Mouse (Mus musculus) limb, embryonic 15.5 days (tissue): ENCODE data around the gene Tmem41b. TPM values are rescaled to one million over a fixed set of nuclear protein-coding genes. Genes with fewer than 3 reads are reported as not detected.

Experiments
- ATAC-seq: fragments of 200-750 bp; cut with Nextera tagmentation; 2 replicates; pipeline ENCODE4 v1.8.0; 2017; ENCODE audit warnings: low read depth, moderate TSS enrichment; ENCODE audit not compliant: insufficient number of reproducible peaks, low FRiP score, low TSS enrichment
- H3K27ac ChIP-seq: fragments of 300-500 bp; sonication (generic); 2 replicates; pipeline ENCODE4 v1.5.1; 2015; ENCODE audit warnings: moderate library complexity, mild to moderate bottlenecking, inconsistent platforms
- H3K27me3 ChIP-seq: fragments of 300-500 bp; sonication (generic); 2 replicates; pipeline ENCODE4 v1.6.1; 2015; ENCODE audit warnings: inconsistent platforms
- H3K36me3 ChIP-seq: fragments of 300-500 bp; sonication (generic); 2 replicates; pipeline ENCODE4 v1.6.1; 2015; ENCODE audit warnings: inconsistent platforms
- H3K4me1 ChIP-seq: fragments of 300-500 bp; sonication (generic); 2 replicates; pipeline ENCODE4 v1.6.1; 2015; ENCODE audit warnings: inconsistent platforms
- H3K4me2 ChIP-seq: fragments of 300-500 bp; sonication (generic); 2 replicates; pipeline ENCODE4 v1.6.1; 2015; ENCODE audit warnings: mild to moderate bottlenecking, inconsistent platforms
- H3K4me3 ChIP-seq: fragments of 300-500 bp; sonication (generic); 2 replicates; pipeline ENCODE4 v1.5.1; 2015; ENCODE audit warnings: mild to moderate bottlenecking, inconsistent platforms
- H3K9ac ChIP-seq: fragments of 300-500 bp; sonication (generic); 2 replicates; pipeline ENCODE4 v1.6.1; 2015; ENCODE audit warnings: inconsistent platforms
- H3K9me3 ChIP-seq: fragments of 300-500 bp; sonication (generic); 2 replicates; pipeline ENCODE4 v1.6.1; 2016; ENCODE audit warnings: inconsistent platforms
- WGBS: fragments of 180-500 bp; shearing (Covaris S2); methylation state at CpG from one replicate; pipeline ENCODE4 v1.1.7; 2015; 5-methylcytosine and 5-hydroxymethylcytosine counted together
- polyA plus RNA-seq: library from polyadenylated mRNA; unstranded; fragments of >200 nt; fragmentation: Nextera tagmentation; extraction: Ambion mirVana; gene quantifications from 2 replicates; pipeline ENCODE4 v1.2.1, GENCODE M21; 2015

Gene Tmem41b
- polyA plus RNA-seq, 1 experiment from 2014 or later, result 71.6 TPM

- Histone ChIP-seq H3K9me3 (no peaks in the 10 kb centered on the region), H3K36me3 (no peaks in the 10 kb centered on the region), H3K4me1 (peaks cover 39% of the 10 kb centered on the region), H3K9ac (peak overlapping the region; percentile 92), H3K4me3 (peak overlapping the region; percentile 79), H3K4me2 (peak overlapping the region; percentile 72), H3K27me3 (no peaks in the 10 kb centered on the region), H3K27ac (peak overlapping the region; percentile 91)
- no peak for ATAC-seq
- 6% methylated on average over 18 of the region's 18 CpGs for WGBS
Measured at GRCm38 (mm10) chr7:109958843-109959715, 27.6 kb downstream of the Tmem41b start.

GRCm38 (mm10) chr7:109957996-109958789 lies 28.5 kb downstream of the Tmem41b start:
- peak overlapping the region; percentile 72 for H3K4me2 ChIP-seq
- no peaks in the 10 kb centered on the region for H3K9me3 ChIP-seq
- peaks cover 38% of the 10 kb centered on the region for H3K4me1 ChIP-seq
- WGBS, result 75% methylated on average over 8 of the region's 8 CpGs
- H3K9ac ChIP-seq, result no peak overlapping the region
- no peaks in the 10 kb centered on the region for H3K27me3 ChIP-seq
- no peak for ATAC-seq
- peak overlapping the region; percentile 79 for H3K4me3 ChIP-seq
- no peaks in the 10 kb centered on the region for H3K36me3 ChIP-seq
- H3K27ac ChIP-seq, result 0 out of 2 replicates have a peak overlapping the region, but pooled peaks have one; percentile 4

GRCm38 (mm10) chr7:109954622-109955401 lies 31.9 kb downstream of the Tmem41b start:
- H3K27ac ChIP-seq, result no peak overlapping the region
- no peak overlapping the region for H3K9ac ChIP-seq
- no peak for ATAC-seq
- no peaks in the 10 kb centered on the region for H3K36me3 ChIP-seq
- no peaks in the 10 kb centered on the region for H3K27me3 ChIP-seq
- H3K9me3 ChIP-seq, result no peaks in the 10 kb centered on the region
- H3K4me1 ChIP-seq, result peaks cover 20% of the 10 kb centered on the region
- no peak overlapping the region for H3K4me2 ChIP-seq
- no peak overlapping the region for H3K4me3 ChIP-seq
- 62% methylated on average over 6 of the region's 6 CpGs for WGBS

- Histone ChIP-seq H3K9me3 (no peaks in the 10 kb centered on the region), H3K4me2 (no peak overlapping the region), H3K36me3 (no peaks in the 10 kb centered on the region), H3K4me3 (no peak overlapping the region), H3K9ac (no peak overlapping the region), H3K27ac (no peak overlapping the region), H3K4me1 (peaks cover 11% of the 10 kb centered on the region), H3K27me3 (no peaks in the 10 kb centered on the region)
- no peak for ATAC-seq
- 71% methylated on average over 4 of the region's 4 CpGs for WGBS
Measured at GRCm38 (mm10) chr7:109951297-109951696, 35.4 kb downstream of the Tmem41b start.

GRCm38 (mm10) chr7:109944421-109945034 lies 42.2 kb downstream of the Tmem41b start:
- Histone ChIP-seq H3K9ac (no peak overlapping the region), H3K4me3 (no peak overlapping the region), H3K9me3 (no peaks in the 10 kb centered on the region), H3K27ac (no peak overlapping the region), H3K36me3 (no peaks in the 10 kb centered on the region), H3K27me3 (no peaks in the 10 kb centered on the region), H3K4me2 (no peak overlapping the region), H3K4me1 (peaks cover 8% of the 10 kb centered on the region)
- WGBS, result 60% methylated on average over 6 of the region's 6 CpGs
- ATAC-seq, result no peak

DNA sequence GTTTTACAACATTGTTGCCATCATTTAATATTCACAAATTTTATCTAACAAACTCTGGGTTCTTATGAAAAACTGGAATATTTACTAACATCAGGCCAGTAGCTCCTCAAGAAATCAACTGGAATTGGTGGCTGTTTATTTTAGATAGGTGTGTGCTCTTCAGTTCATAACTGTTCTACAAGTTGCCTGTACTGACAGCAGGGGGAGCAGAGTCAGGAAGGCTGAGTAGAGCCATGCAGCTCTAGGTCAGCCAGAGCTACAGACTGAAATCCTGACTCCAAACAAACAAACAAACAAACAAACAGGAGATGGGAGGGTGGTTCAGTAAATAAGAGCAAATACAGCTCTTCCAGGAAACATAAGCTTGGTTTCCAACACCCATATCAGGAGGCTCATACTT lies 57.1 kb downstream of the Tmem41b start:
- no peak overlapping the region for H3K4me3 ChIP-seq
- H3K4me1 ChIP-seq, result no peaks in the 10 kb centered on the region
- peaks cover 61% of the 10 kb centered on the region for H3K36me3 ChIP-seq
- no peak overlapping the region for H3K9ac ChIP-seq
- H3K27ac ChIP-seq, result no peak overlapping the region
- H3K27me3 ChIP-seq, result no peaks in the 10 kb centered on the region
- ATAC-seq, result no peak
- no peaks in the 10 kb centered on the region for H3K9me3 ChIP-seq
- no peak overlapping the region for H3K4me2 ChIP-seq

DNA sequence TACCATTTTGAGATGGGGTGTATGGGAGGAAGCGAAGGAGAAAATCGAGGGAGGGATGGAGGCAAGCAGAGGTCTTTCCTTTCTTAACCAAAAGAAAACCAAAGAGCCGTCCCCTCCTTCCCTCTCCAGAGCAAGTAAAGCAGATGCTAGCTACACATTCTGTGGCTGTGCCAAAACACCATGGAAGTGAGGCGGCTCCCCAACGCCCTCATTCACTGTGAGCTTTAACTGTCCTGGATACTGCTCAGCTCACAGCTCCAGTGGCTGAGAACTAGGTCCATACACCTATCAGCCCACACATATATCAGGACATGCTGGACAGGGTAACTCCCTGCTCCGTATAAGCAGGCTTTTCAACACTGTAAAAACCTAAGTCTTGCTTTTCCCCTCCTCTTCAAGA lies 58.4 kb downstream of the Tmem41b start:
- Histone ChIP-seq H3K4me2 (no peak overlapping the region), H3K9ac (no peak overlapping the region), H3K4me1 (peaks cover 3% of the 10 kb centered on the region; the same call in 1 of the 2 replicates), H3K27me3 (no peaks in the 10 kb centered on the region), H3K9me3 (no peaks in the 10 kb centered on the region), H3K4me3 (no peak overlapping the region), H3K36me3 (peaks cover 52% of the 10 kb centered on the region), H3K27ac (no peak overlapping the region)
- WGBS, result 90% methylated on average over 6 of the region's 6 CpGs
- no peak for ATAC-seq

- Histone ChIP-seq H3K9ac (no peak overlapping the region), H3K9me3 (no peaks in the 10 kb centered on the region), H3K4me1 (peaks cover 3% of the 10 kb centered on the region; the same call in 1 of the 2 replicates), H3K27ac (no peak overlapping the region), H3K4me3 (no peak overlapping the region), H3K27me3 (no peaks in the 10 kb centered on the region), H3K4me2 (no peak overlapping the region), H3K36me3 (peaks cover 62% of the 10 kb centered on the region)
- WGBS, result 67% methylated on average over 2 of the region's 2 CpGs
- no peak for ATAC-seq
Measured at GRCm38 (mm10) chr7:109924965-109925364, 61.8 kb downstream of the Tmem41b start.

DNA sequence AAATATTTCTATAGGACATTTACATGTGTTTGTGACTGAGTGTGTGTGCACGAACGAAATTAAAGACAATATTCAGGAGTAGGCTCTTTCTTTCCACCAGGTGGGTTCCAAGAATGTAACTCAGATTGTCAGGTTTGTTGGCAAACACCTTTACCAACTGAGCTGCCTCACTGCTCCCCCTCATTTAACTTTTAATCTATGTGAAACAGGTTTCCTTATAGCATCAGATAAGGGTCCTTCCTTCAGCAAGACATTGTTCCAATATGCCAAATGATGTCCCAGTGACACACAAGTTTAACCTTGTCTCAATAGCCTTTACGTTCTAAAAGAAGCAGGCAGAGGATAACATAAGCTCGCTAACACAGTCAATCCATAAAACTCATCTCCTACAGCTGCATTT lies 63.8 kb downstream of the Tmem41b start:
- H3K4me3 ChIP-seq, result no peak overlapping the region
- H3K9ac ChIP-seq, result no peak overlapping the region
- H3K9me3 ChIP-seq, result no peaks in the 10 kb centered on the region
- no peak overlapping the region for H3K27ac ChIP-seq
- WGBS, result 90% methylated on average over 4 of the region's 4 CpGs
- H3K36me3 ChIP-seq, result peaks cover 67% of the 10 kb centered on the region
- ATAC-seq, result no peak
- no peak overlapping the region for H3K4me2 ChIP-seq
- H3K4me1 ChIP-seq, result peaks cover 3% of the 10 kb centered on the region; the same call in 1 of the 2 replicates
- H3K27me3 ChIP-seq, result no peaks in the 10 kb centered on the region
